Mouse (Mus musculus): ENCODE results near the gene Arid3a. TPM values are rescaled to one million over a fixed set of nuclear protein-coding genes. Genes with fewer than 3 reads are reported as not detected.

Arid3a gene
- polyA plus RNA-seq, 1 experiment from 2014 or later = 2.1 TPM

- Histone ChIP-seq H3K9ac (no peak overlapping the region), H3K36me3 (no peaks in the 10 kb centered on the region; the same call in 1 of the 2 replicates), H3K4me3 (no peak overlapping the region), H3K4me2 (peak overlapping the region; percentile 59; the same call in 1 of the 2 replicates), H3K4me1 (replicated peaks) (peaks cover 71% of the 10 kb centered on the region), H3K9me3 (replicated peaks) (no peaks in the 10 kb centered on the region), H3K27ac (no peak overlapping the region), H3K27me3 (no peaks in the 10 kb centered on the region)
- 87% methylated on average over 11 of the region's 11 CpGs for whole genome bisulfite sequencing
- ATAC-seq (replicated peaks; ENCODE audit: insufficient number of reproducible peaks, insufficient read depth, low FRiP score, low read depth) = no peak
Observed at GRCm38 (mm10) chr10:79937775-79938526, 11.1 kb downstream of the Arid3a start.

- Histone ChIP-seq H3K4me1 (replicated peaks) (peaks cover 53% of the 10 kb centered on the region), H3K27me3 (no peaks in the 10 kb centered on the region), H3K36me3 (no peaks in the 10 kb centered on the region; the same call in 1 of the 2 replicates), H3K27ac (peak overlapping the region; percentile 21; the same call in 1 of the 2 replicates), H3K9ac (no peak overlapping the region), H3K9me3 (replicated peaks) (no peaks in the 10 kb centered on the region), H3K4me2 (no peak overlapping the region), H3K4me3 (no peak overlapping the region)
- ATAC-seq (replicated peaks; ENCODE audit: insufficient number of reproducible peaks, insufficient read depth, low FRiP score, low read depth) = no peak
- 42% methylated on average over 7 of the region's 7 CpGs for WGBS
Observed at GRCm38 (mm10) chr10:79940749-79941148, 13.9 kb downstream of the Arid3a start.

- peaks cover 46% of the 10 kb centered on the region for H3K4me1 ChIP-seq (replicated peaks)
- WGBS = 86% methylated on average over 1 of the region's 1 CpGs
- H3K9ac ChIP-seq = no peak overlapping the region
- no peaks in the 10 kb centered on the region for H3K9me3 ChIP-seq (replicated peaks)
- ATAC-seq (replicated peaks; ENCODE audit: insufficient number of reproducible peaks, insufficient read depth, low FRiP score, low read depth) = no peak
- no peaks in the 10 kb centered on the region; the same call in 1 of the 2 replicates for H3K36me3 ChIP-seq
- H3K27ac ChIP-seq = no peak overlapping the region
- H3K4me2 ChIP-seq = no peak overlapping the region
- no peak overlapping the region for H3K4me3 ChIP-seq
- no peaks in the 10 kb centered on the region for H3K27me3 ChIP-seq
Observed at GRCm38 (mm10) chr10:79942988-79943387, 16.1 kb downstream of the Arid3a start.

- 70% methylated on average over 9 of the region's 9 CpGs for WGBS
- H3K4me2 ChIP-seq = no peak overlapping the region
- ATAC-seq (replicated peaks; ENCODE audit: insufficient number of reproducible peaks, insufficient read depth, low FRiP score, low read depth) = no peak
Observed at GRCm38 (mm10) chr10:79943471-79943901, 16.6 kb downstream of the Arid3a start.

GRCm38 (mm10) chr10:79945507-79946234 is 18.8 kb downstream of the Arid3a start:
- peaks cover 31% of the 10 kb centered on the region for H3K4me1 ChIP-seq (replicated peaks)
- H3K9me3 ChIP-seq (replicated peaks) = no peaks in the 10 kb centered on the region
- H3K9ac ChIP-seq = no peak overlapping the region
- no peak overlapping the region for H3K4me3 ChIP-seq
- H3K27ac ChIP-seq = peak overlapping the region; percentile 27; the same call in 1 of the 2 replicates
- 0 out of 2 replicates have a peak overlapping the region, but pooled peaks have one; percentile 6 for H3K4me2 ChIP-seq
- ATAC-seq (replicated peaks; ENCODE audit: insufficient number of reproducible peaks, insufficient read depth, low FRiP score, low read depth) = no peak
- WGBS = 45% methylated on average over 16 of the region's 16 CpGs
- H3K27me3 ChIP-seq = no peaks in the 10 kb centered on the region
- H3K36me3 ChIP-seq = peaks cover 20% of the 10 kb centered on the region

More at GRCm38 (mm10) chr10:79943471-79943901, 16.6 kb downstream of the Arid3a start:
- Histone ChIP-seq H3K9me3 (replicated peaks) (no peaks in the 10 kb centered on the region), H3K4me1 (replicated peaks) (peaks cover 44% of the 10 kb centered on the region), H3K9ac (no peak overlapping the region), H3K36me3 (peaks cover 1% of the 10 kb centered on the region; the same call in 1 of the 2 replicates), H3K4me3 (no peak overlapping the region), H3K27me3 (no peaks in the 10 kb centered on the region), H3K27ac (no peak overlapping the region)

- Histone ChIP-seq H3K27me3 (no peaks in the 10 kb centered on the region), H3K9me3 (replicated peaks) (no peaks in the 10 kb centered on the region), H3K9ac (no peak overlapping the region), H3K4me2 (no peak overlapping the region), H3K4me1 (replicated peaks) (peaks cover 25% of the 10 kb centered on the region), H3K4me3 (0 out of 2 replicates have a peak overlapping the region, but pooled peaks have one; percentile 4), H3K36me3 (peaks cover 31% of the 10 kb centered on the region), H3K27ac (no peak overlapping the region)
- WGBS = 39% methylated on average over 7 of the region's 7 CpGs
- ATAC-seq (replicated peaks; ENCODE audit: insufficient number of reproducible peaks, insufficient read depth, low FRiP score, low read depth) = no peak
Observed at GRCm38 (mm10) chr10:79946752-79947322, 20.0 kb downstream of the Arid3a start.

GRCm38 (mm10) chr10:79947502-79947901 is 20.7 kb downstream of the Arid3a start:
- Histone ChIP-seq H3K27ac (no peak overlapping the region), H3K36me3 (peaks cover 32% of the 10 kb centered on the region), H3K4me2 (no peak overlapping the region)

GRCm38 (mm10) chr10:79949873-79950272 is 23.0 kb downstream of the Arid3a start:
- WGBS = 66% methylated on average over 4 of the region's 4 CpGs

More at GRCm38 (mm10) chr10:79947502-79947901, 20.7 kb downstream of the Arid3a start:
- Histone ChIP-seq H3K4me3 (no peak overlapping the region), H3K9me3 (replicated peaks) (no peaks in the 10 kb centered on the region), H3K9ac (no peak overlapping the region), H3K27me3 (no peaks in the 10 kb centered on the region), H3K4me1 (replicated peaks) (peaks cover 25% of the 10 kb centered on the region)
- no peak for ATAC-seq (replicated peaks; ENCODE audit: insufficient number of reproducible peaks, insufficient read depth, low FRiP score, low read depth)
- WGBS = 73% methylated on average over 6 of the region's 6 CpGs

GRCm38 (mm10) chr10:79950661-79951060 is 23.8 kb downstream of the Arid3a start:
- 83% methylated on average over 18 of the region's 18 CpGs for WGBS
- Histone ChIP-seq H3K27me3 (no peaks in the 10 kb centered on the region), H3K4me3 (no peak overlapping the region), H3K4me2 (no peak overlapping the region), H3K9ac (no peak overlapping the region), H3K27ac (no peak overlapping the region), H3K36me3 (peaks cover 38% of the 10 kb centered on the region), H3K9me3 (replicated peaks) (no peaks in the 10 kb centered on the region), H3K4me1 (replicated peaks) (peaks cover 16% of the 10 kb centered on the region)
- ATAC-seq (replicated peaks; ENCODE audit: insufficient number of reproducible peaks, insufficient read depth, low FRiP score, low read depth) = no peak

More at GRCm38 (mm10) chr10:79949873-79950272, 23.0 kb downstream of the Arid3a start:
- no peak overlapping the region for H3K9ac ChIP-seq
- H3K27ac ChIP-seq = no peak overlapping the region
- ATAC-seq (replicated peaks; ENCODE audit: insufficient number of reproducible peaks, insufficient read depth, low FRiP score, low read depth) = no peak
- H3K4me2 ChIP-seq = no peak overlapping the region
- H3K36me3 ChIP-seq = peaks cover 38% of the 10 kb centered on the region
- no peak overlapping the region for H3K4me3 ChIP-seq
- no peaks in the 10 kb centered on the region for H3K9me3 ChIP-seq (replicated peaks)
- peaks cover 23% of the 10 kb centered on the region for H3K4me1 ChIP-seq (replicated peaks)
- H3K27me3 ChIP-seq = no peaks in the 10 kb centered on the region

GRCm38 (mm10) chr10:79953946-79954345 is 27.1 kb downstream of the Arid3a start:
- Histone ChIP-seq H3K9me3 (replicated peaks) (no peaks in the 10 kb centered on the region), H3K4me3 (no peak overlapping the region), H3K9ac (no peak overlapping the region), H3K4me2 (no peak overlapping the region), H3K4me1 (replicated peaks) (peaks cover 6% of the 10 kb centered on the region), H3K27ac (no peak overlapping the region), H3K36me3 (peaks cover 32% of the 10 kb centered on the region), H3K27me3 (no peaks in the 10 kb centered on the region)
- 84% methylated on average over 6 of the region's 6 CpGs for WGBS
- no peak for ATAC-seq (replicated peaks; ENCODE audit: insufficient number of reproducible peaks, insufficient read depth, low FRiP score, low read depth)

GRCm38 (mm10) chr10:79955691-79956090 is 28.8 kb downstream of the Arid3a start:
- no peak for ATAC-seq (replicated peaks; ENCODE audit: insufficient number of reproducible peaks, insufficient read depth, low FRiP score, low read depth)
- H3K9me3 ChIP-seq (replicated peaks) = no peaks in the 10 kb centered on the region
- H3K4me3 ChIP-seq = no peak overlapping the region
- peaks cover 17% of the 10 kb centered on the region for H3K36me3 ChIP-seq
- H3K4me1 ChIP-seq (replicated peaks) = peaks cover 11% of the 10 kb centered on the region
- no peak overlapping the region for H3K9ac ChIP-seq
- 66% methylated on average over 9 of the region's 9 CpGs for WGBS
- H3K27ac ChIP-seq = no peak overlapping the region
- H3K27me3 ChIP-seq = no peaks in the 10 kb centered on the region
- H3K4me2 ChIP-seq = no peak overlapping the region
